Mouse (Mus musculus): Measurements from ENCODE around the gene Map1lc3b. TPM values are rescaled to one million over a fixed set of nuclear protein-coding genes. Genes with fewer than 3 reads are reported as not detected.

Map1lc3b gene
- polyA plus RNA-seq, 1 experiment from 2014 or later: 224 TPM

DNA sequence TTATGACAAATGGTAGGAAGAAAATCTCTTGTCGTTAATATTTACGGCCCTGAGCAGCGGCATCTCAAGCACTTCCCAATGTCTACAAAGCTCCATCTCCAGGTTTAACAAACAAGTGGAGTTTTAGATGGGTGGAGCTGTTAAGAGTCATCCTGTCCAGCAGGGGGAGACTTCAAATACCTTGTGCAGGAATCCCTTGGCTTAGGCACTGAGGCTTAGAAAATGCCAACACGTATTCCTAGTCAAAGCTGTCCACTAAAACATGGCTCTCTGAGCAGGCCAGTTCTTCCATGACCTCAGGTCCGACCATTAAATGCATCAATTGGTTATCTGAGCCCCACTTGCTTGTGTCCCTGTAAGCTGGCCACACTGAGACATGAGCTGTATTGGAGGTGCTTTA, 17.5 kb downstream of the Map1lc3b start:
- peaks cover 88% of the 10 kb centered on the region for H3K36me3 ChIP-seq (ENCODE audit: control insufficient read depth, insufficient read depth, low read length)
- H3K4me1 ChIP-seq (ENCODE audit: control insufficient read depth, insufficient read depth, low read length): no peaks in the 10 kb centered on the region
- H3K9ac ChIP-seq (ENCODE audit: low read depth, low read length): no peak overlapping the region
- ATAC-seq (ENCODE audit: low read depth) (no peak), DNase-seq (ENCODE audit: low spot score) (no peak)
- no peak overlapping the region for H3K4me3 ChIP-seq (ENCODE audit: low read depth, low read length)
- WGBS: 89% methylated on average over 5 of the region's 5 CpGs
- no peaks in the 10 kb centered on the region for H3K27me3 ChIP-seq (replicated peaks; ENCODE audit: control insufficient read depth, insufficient read depth, low read length)
- H3K9me3 ChIP-seq (ENCODE audit: control insufficient read depth, low read length): no peaks in the 10 kb centered on the region
- no peak overlapping the region for H3K27ac ChIP-seq (replicated peaks; ENCODE audit: low read depth, low read length)
- no peak overlapping the region for H3K4me2 ChIP-seq (ENCODE audit: low read depth, low read length)

DNA sequence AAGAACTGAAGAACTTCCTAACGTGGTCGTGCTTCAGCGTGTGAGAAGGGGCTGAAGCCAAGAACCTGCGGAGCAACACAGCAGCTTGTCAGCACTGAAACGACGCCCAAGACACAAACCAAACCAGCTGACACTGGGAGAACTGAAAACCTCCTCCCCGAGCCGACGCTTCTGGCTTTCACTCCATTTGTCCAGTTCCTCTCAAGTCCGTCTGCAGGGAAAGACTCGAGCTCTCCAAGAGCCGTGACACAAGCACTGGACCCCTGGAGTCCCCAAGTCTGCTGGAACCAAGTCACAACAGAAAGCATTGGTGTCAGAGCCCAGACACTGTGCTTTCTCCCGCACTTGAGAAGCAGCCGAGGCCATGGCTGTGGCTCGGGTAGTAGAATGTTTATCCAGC, 19.1 kb downstream of the Map1lc3b start:
- Histone ChIP-seq H3K4me2 (ENCODE audit: low read depth, low read length) (no peak overlapping the region), H3K9ac (ENCODE audit: low read depth, low read length) (no peak overlapping the region), H3K4me3 (ENCODE audit: low read depth, low read length) (no peak overlapping the region), H3K36me3 (ENCODE audit: control insufficient read depth, insufficient read depth, low read length) (peaks cover 74% of the 10 kb centered on the region), H3K27ac (replicated peaks; ENCODE audit: low read depth, low read length) (no peak overlapping the region), H3K27me3 (replicated peaks; ENCODE audit: control insufficient read depth, insufficient read depth, low read length) (no peaks in the 10 kb centered on the region), H3K9me3 (ENCODE audit: control insufficient read depth, low read length) (no peaks in the 10 kb centered on the region), H3K4me1 (ENCODE audit: control insufficient read depth, insufficient read depth, low read length) (no peaks in the 10 kb centered on the region)
- 82% methylated on average over 15 of the region's 15 CpGs for WGBS
- ATAC-seq (ENCODE audit: low read depth) (no peak), DNase-seq (ENCODE audit: low spot score) (no peak)

DNA sequence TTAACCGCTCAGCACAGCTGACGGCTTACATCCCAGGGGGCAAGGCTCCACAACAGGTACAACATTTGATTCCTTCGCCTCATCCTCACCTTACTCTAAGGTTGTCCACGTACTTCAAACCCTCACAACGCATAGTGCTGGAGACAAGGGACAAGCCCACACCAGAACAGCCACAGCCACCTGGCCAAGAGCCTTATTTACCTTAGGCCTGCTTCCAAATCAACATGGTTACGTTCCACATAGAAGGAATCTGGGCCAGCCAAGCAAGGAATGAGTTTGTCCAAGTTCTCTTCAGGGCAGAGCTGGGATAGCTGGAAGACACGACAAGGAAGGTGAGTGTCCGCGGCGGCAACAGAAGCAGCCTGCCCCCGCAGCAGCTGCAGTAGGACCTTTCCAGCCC, 19.8 kb downstream of the Map1lc3b start:
- DNase-seq (ENCODE audit: low spot score): no peak
- Histone ChIP-seq H3K4me1 (ENCODE audit: control insufficient read depth, insufficient read depth, low read length) (no peaks in the 10 kb centered on the region), H3K9ac (ENCODE audit: low read depth, low read length) (no peak overlapping the region), H3K36me3 (ENCODE audit: control insufficient read depth, insufficient read depth, low read length) (peaks cover 67% of the 10 kb centered on the region), H3K4me3 (ENCODE audit: low read depth, low read length) (no peak overlapping the region), H3K27me3 (replicated peaks; ENCODE audit: control insufficient read depth, insufficient read depth, low read length) (no peaks in the 10 kb centered on the region), H3K4me2 (ENCODE audit: low read depth, low read length) (no peak overlapping the region), H3K27ac (replicated peaks; ENCODE audit: low read depth, low read length) (no peak overlapping the region), H3K9me3 (ENCODE audit: control insufficient read depth, low read length) (no peaks in the 10 kb centered on the region)
- no peak for ATAC-seq (ENCODE audit: low read depth)
- 88% methylated on average over 11 of the region's 11 CpGs for WGBS

DNA sequence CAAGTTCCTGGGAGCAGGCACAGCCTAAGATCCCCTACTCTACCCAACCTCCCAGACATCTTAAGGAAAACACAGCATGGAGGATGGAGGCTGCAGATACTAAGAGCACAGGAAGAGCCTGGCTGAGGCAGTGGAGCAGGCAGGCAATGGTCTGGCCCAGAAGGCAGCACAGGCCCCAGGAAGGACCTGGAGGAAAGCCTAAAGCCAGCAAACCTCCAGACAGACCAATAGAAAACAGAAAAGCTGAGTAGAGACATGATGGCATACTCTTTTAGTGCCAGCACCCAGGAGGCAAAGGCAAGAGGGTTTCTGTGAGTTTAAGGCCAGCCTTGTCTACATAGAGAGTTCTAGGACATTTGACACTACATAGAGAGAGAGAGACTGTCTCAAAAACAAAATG, 23.3 kb downstream of the Map1lc3b start:
- H3K9me3 ChIP-seq (ENCODE audit: control insufficient read depth, low read length): no peaks in the 10 kb centered on the region
- H3K4me2 ChIP-seq (ENCODE audit: low read depth, low read length): no peak overlapping the region
- no peaks in the 10 kb centered on the region for H3K27me3 ChIP-seq (replicated peaks; ENCODE audit: control insufficient read depth, insufficient read depth, low read length)
- DNase-seq (ENCODE audit: low spot score) (no peak), ATAC-seq (ENCODE audit: low read depth) (no peak)
- no peak overlapping the region for H3K4me3 ChIP-seq (ENCODE audit: low read depth, low read length)
- no peaks in the 10 kb centered on the region for H3K4me1 ChIP-seq (ENCODE audit: control insufficient read depth, insufficient read depth, low read length)
- peaks cover 46% of the 10 kb centered on the region for H3K36me3 ChIP-seq (ENCODE audit: control insufficient read depth, insufficient read depth, low read length)
- no peak overlapping the region for H3K9ac ChIP-seq (ENCODE audit: low read depth, low read length)
- no peak overlapping the region for H3K27ac ChIP-seq (replicated peaks; ENCODE audit: low read depth, low read length)

DNA sequence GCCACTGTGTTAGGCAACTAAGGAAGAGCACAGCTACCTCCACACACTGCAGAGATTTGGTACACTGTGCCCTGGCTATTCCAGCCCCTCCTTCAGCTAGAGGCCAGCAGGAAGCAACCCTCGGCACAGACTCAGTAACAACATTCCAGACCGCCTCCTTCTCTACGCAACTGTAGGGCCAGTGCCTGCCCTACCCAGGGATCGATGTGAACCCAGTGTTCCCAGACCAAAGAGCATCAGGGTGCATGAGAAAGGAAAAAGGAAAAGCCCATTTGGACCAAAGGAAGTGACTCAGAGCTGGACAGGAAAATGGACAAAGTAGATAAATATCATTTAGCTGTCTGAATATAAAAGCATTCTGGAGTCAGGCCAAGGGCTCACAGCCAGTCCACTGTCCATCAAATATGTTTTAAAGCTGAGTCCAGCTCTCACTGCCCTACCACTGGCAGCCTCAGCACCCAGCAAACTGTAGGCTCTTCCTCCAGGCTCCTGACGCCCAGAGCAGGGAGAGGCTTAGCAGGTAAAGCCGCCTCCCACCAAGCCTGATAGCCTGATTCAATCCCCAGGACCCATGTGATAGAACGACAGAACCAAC, 29.3 kb downstream of the Map1lc3b start:
- DNase-seq (ENCODE audit: low spot score): peak; percentile 40
- peak overlapping the region; percentile 39 for H3K27ac ChIP-seq (replicated peaks; ENCODE audit: low read depth, low read length)
- 61% methylated on average over 7 of the region's 7 CpGs for WGBS
- H3K9me3 ChIP-seq (ENCODE audit: control insufficient read depth, low read length): no peaks in the 10 kb centered on the region
- no peak overlapping the region for H3K4me3 ChIP-seq (ENCODE audit: low read depth, low read length)
- H3K4me1 ChIP-seq (ENCODE audit: control insufficient read depth, insufficient read depth, low read length): peaks cover 4% of the 10 kb centered on the region; the same call in 1 of the 2 replicates
- ATAC-seq (ENCODE audit: low read depth): no peak
- no peaks in the 10 kb centered on the region for H3K27me3 ChIP-seq (replicated peaks; ENCODE audit: control insufficient read depth, insufficient read depth, low read length)
- H3K9ac ChIP-seq (ENCODE audit: low read depth, low read length): no peak overlapping the region
- H3K4me2 ChIP-seq (ENCODE audit: low read depth, low read length): no peak overlapping the region
- peaks cover 16% of the 10 kb centered on the region; the same call in 1 of the 2 replicates for H3K36me3 ChIP-seq (ENCODE audit: control insufficient read depth, insufficient read depth, low read length)

DNA sequence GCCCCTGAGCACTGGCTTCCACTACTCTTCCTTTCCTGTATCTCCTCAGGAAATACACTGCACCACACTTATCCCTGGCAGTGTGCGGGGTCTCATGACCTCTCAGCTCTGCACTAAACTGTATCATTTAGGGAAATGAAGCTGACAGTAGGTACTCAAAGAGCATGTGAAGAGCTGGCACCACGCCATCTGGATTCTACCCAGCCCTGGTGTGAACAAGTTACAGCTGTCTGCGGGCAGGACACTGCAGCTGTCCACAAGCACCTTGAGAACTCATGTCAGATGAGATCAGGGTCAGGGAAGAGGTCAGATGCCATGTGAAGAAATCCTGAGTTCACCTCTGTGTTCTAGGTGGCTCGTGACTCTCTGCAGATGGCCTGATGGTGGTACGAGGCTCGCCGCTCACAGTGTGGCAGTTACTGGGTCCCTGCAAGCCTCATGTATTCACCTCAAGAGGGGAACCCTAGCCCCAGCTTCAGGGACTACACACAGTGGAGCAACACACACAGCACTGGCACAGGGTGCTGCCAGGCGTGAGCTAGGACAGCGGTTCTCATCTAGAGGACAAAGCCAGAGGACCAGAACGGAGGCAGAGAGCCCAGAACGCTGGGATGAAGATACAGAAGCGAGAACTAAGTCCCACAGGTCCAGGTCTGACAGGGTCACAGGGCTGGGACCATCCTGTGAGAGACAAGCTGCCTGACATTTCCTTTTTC, 30.8 kb downstream of the Map1lc3b start:
- peaks cover 13% of the 10 kb centered on the region; the same call in 1 of the 2 replicates for H3K36me3 ChIP-seq (ENCODE audit: control insufficient read depth, insufficient read depth, low read length)
- no peak overlapping the region for H3K4me2 ChIP-seq (ENCODE audit: low read depth, low read length)
- H3K9ac ChIP-seq (ENCODE audit: low read depth, low read length): no peak overlapping the region
- DNase-seq (ENCODE audit: low spot score): peak; percentile 57
- H3K4me1 ChIP-seq (ENCODE audit: control insufficient read depth, insufficient read depth, low read length): peaks cover 4% of the 10 kb centered on the region; the same call in 1 of the 2 replicates
- 77% methylated on average over 12 of the region's 12 CpGs for WGBS
- no peak overlapping the region for H3K27ac ChIP-seq (replicated peaks; ENCODE audit: low read depth, low read length)
- ATAC-seq (ENCODE audit: low read depth): peak; percentile 10; the same call in 1 of the 2 replicates
- H3K9me3 ChIP-seq (ENCODE audit: control insufficient read depth, low read length): no peaks in the 10 kb centered on the region
- H3K4me3 ChIP-seq (ENCODE audit: low read depth, low read length): no peak overlapping the region
- no peaks in the 10 kb centered on the region for H3K27me3 ChIP-seq (replicated peaks; ENCODE audit: control insufficient read depth, insufficient read depth, low read length)

DNA sequence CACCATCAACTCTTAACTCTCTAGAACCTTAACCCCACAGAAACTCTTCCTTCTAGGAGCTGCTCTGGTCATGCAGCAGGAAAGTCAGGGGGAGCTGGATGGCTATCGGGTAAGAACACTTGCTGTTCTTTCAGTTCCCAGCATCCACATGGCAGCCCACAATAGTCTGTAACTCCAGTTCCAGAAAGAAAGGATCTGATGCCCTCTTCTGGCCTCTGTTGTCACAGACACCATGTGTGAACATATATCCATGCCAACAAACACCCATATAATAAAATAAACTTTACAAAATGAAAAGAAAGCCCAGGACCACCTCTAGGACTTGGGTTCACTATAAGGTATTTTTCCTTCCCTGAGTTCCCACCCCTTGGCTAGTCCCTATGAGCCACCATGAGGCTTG, 31.7 kb downstream of the Map1lc3b start:
- 74% methylated on average over 1 of the region's 1 CpGs for WGBS
- no peaks in the 10 kb centered on the region for H3K9me3 ChIP-seq (ENCODE audit: control insufficient read depth, low read length)
- no peak overlapping the region for H3K27ac ChIP-seq (replicated peaks; ENCODE audit: low read depth, low read length)

DNA sequence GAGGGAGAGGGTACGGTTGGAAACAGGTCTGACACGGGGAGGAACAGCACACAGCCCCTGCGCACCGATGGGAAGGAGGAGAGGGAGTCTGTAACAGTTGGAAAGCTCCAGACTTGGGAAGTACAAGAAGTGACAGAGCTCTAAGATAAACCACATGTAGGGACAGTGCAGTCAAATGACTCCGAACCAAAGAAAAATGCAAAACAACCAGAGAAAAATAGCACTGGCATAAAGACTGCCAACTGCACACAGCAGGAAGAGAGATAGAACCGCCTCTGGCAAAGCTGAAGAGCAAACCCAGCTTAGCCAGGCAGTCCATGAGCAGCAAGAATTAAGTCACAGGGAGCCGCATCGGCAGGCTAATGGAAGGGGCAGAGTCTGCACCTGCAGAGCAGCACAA, 32.9 kb downstream of the Map1lc3b start:
- ATAC-seq (ENCODE audit: low read depth) (no peak), DNase-seq (ENCODE audit: low spot score) (no peak)
- 77% methylated on average over 8 of the region's 8 CpGs for WGBS
- H3K4me2 ChIP-seq (ENCODE audit: low read depth, low read length): no peak overlapping the region
- H3K9me3 ChIP-seq (ENCODE audit: control insufficient read depth, low read length): no peaks in the 10 kb centered on the region
- no peak overlapping the region for H3K9ac ChIP-seq (ENCODE audit: low read depth, low read length)
- peaks cover 21% of the 10 kb centered on the region for H3K36me3 ChIP-seq (ENCODE audit: control insufficient read depth, insufficient read depth, low read length)
- H3K27me3 ChIP-seq (replicated peaks; ENCODE audit: control insufficient read depth, insufficient read depth, low read length): no peaks in the 10 kb centered on the region
- H3K27ac ChIP-seq (replicated peaks; ENCODE audit: low read depth, low read length): no peak overlapping the region
- H3K4me1 ChIP-seq (ENCODE audit: control insufficient read depth, insufficient read depth, low read length): peaks cover 4% of the 10 kb centered on the region; the same call in 1 of the 2 replicates
- H3K4me3 ChIP-seq (ENCODE audit: low read depth, low read length): no peak overlapping the region

More for the DNA sequence above, 31.7 kb downstream of the Map1lc3b start:
- no peak for ATAC-seq (ENCODE audit: low read depth)
- no peaks in the 10 kb centered on the region for H3K27me3 ChIP-seq (replicated peaks; ENCODE audit: control insufficient read depth, insufficient read depth, low read length)
- H3K4me1 ChIP-seq (ENCODE audit: control insufficient read depth, insufficient read depth, low read length): peaks cover 4% of the 10 kb centered on the region; the same call in 1 of the 2 replicates
- H3K36me3 ChIP-seq (ENCODE audit: control insufficient read depth, insufficient read depth, low read length): peaks cover 17% of the 10 kb centered on the region; the same call in 1 of the 2 replicates
- no peak overlapping the region for H3K4me3 ChIP-seq (ENCODE audit: low read depth, low read length)
- DNase-seq (ENCODE audit: low spot score): no peak
- H3K4me2 ChIP-seq (ENCODE audit: low read depth, low read length): no peak overlapping the region
- H3K9ac ChIP-seq (ENCODE audit: low read depth, low read length): no peak overlapping the region

DNA sequence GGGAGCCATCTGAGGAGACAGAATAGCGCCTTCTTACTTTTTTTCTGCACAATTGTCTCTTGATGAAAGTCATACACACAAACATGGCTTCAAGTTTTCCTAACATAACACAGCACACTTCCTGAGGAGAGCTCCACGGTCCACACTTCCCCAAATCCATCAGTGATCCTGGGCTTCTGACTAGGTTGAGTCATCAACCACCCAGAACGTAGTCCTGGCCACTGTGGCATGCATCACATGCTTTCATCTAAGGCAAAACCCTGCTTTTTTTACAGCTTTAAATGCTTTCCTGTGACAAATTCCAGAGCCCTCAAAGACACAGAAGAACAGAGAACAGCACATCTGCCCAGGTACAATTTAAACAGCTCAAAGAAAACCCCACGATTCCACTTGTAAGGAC, 38.5 kb downstream of the Map1lc3b start:
- H3K4me1 ChIP-seq (ENCODE audit: control insufficient read depth, insufficient read depth, low read length): peaks cover 11% of the 10 kb centered on the region; the same call in 1 of the 2 replicates
- WGBS: 86% methylated on average over 4 of the region's 4 CpGs
- no peak for ATAC-seq (ENCODE audit: low read depth)
- no peak overlapping the region for H3K4me2 ChIP-seq (ENCODE audit: low read depth, low read length)
- no peak overlapping the region for H3K9ac ChIP-seq (ENCODE audit: low read depth, low read length)
- H3K27me3 ChIP-seq (replicated peaks; ENCODE audit: control insufficient read depth, insufficient read depth, low read length): no peaks in the 10 kb centered on the region
- no peak overlapping the region for H3K4me3 ChIP-seq (ENCODE audit: low read depth, low read length)
- no peak overlapping the region for H3K27ac ChIP-seq (replicated peaks; ENCODE audit: low read depth, low read length)
- DNase-seq (ENCODE audit: low spot score): no peak
- H3K9me3 ChIP-seq (ENCODE audit: control insufficient read depth, low read length): no peaks in the 10 kb centered on the region
- peaks cover 26% of the 10 kb centered on the region for H3K36me3 ChIP-seq (ENCODE audit: control insufficient read depth, insufficient read depth, low read length)

Data from embryonic facial prominence, embryonic 14.5 days (tissue).